8 mouse cellular contexts compared by ENCODE assay signal in genomic region chr3:152713991-152714902, GRCm38 (mm10). TPM values are rescaled to one million over a fixed set of nuclear protein-coding genes. Genes with fewer than 3 reads are reported as not detected.
DNase-seq lines count a peak whose midpoint lies in the region; ATAC-seq lines count a peak whose summit lies in the region.

Gene Pigk, plus strand, starts transcription at chr3:152714100.

- H3K9ac ChIP-seq in hindbrain, embryonic 11.5 days (ENCODE audit: low read depth, low read length), result peak within 1 kb of the TSS; percentile 87

- H3K4me2 ChIP-seq in hindbrain, embryonic 11.5 days (replicated peaks; ENCODE audit: low read depth, low read length), result peak within 1 kb of the TSS; percentile 74

- H3K27ac ChIP-seq in hindbrain, embryonic 11.5 days (ENCODE audit: low read depth, low read length), result no peak within 1 kb of the TSS

- peak; percentile 90 for DNase-seq in MN1 (ENCODE audit: low spot score)
- DNase-seq in cerebellum, adult 9-10 months, result peak; percentile 88
- peak; percentile 49 to 88 for DNase-seq in frontal cortex, adult 2 months (ENCODE audit: extremely low spot score in 1 of 2, low spot score in 1 of 2)
- DNase-seq in hindbrain, embryonic 11.5 days (ENCODE audit: low spot score), result peak; percentile 95
- peak; percentile 81 to 87 for DNase-seq in layer of hippocampus, postnatal 14 days (ENCODE audit: low spot score in 2 of 2)
- DNase-seq in lung, postnatal 14 days, result peak; percentile 90
- peak; percentile 75 for DNase-seq in retina, adult 2 months (ENCODE audit: low read depth, low spot score)
- DNase-seq in thymus, postnatal 36 days, result peak; percentile 92 to 93

- no peaks in the 10 kb centered on the region for H3K4me1 ChIP-seq in hindbrain, embryonic 11.5 days (replicated peaks; ENCODE audit: control insufficient read depth, insufficient read depth, low read length)

- H3K27me3 ChIP-seq in hindbrain, embryonic 11.5 days (ENCODE audit: control insufficient read depth, insufficient read depth, low read length), result no peaks in the 10 kb centered on the region

- H3K9me3 ChIP-seq in hindbrain, embryonic 11.5 days (ENCODE audit: control insufficient read depth, low read length), result no peaks in the 10 kb centered on the region

- peak within 1 kb of the TSS; percentile 90 for H3K4me3 ChIP-seq in hindbrain, embryonic 11.5 days (ENCODE audit: low read depth, low read length)

- 1% methylated on average over 48 of the region's 48 CpGs for WGBS in hindbrain, embryonic 11.5 days

- peak; percentile 90 for ATAC-seq in hindbrain, embryonic 11.5 days (ENCODE audit: low FRiP score)

- H3K36me3 ChIP-seq in hindbrain, embryonic 11.5 days (ENCODE audit: control insufficient read depth, insufficient read depth, low read length), result no peaks in the 10 kb centered on the region

RNA-seq across cellular contexts. Expression of gene Pigk, which starts in this region (rescaled TPM):
- polyA plus RNA-seq in frontal cortex, adult 2 months (2012; rRNA removed), result 24.5 and 27.3 TPM in 2 replicates
- polyA plus RNA-seq in hindbrain, embryonic 11.5 days (2014; fragmentation: Nextera tagmentation; extraction: Ambion mirVana), result 37.6 and 58.3 TPM in 2 replicates
- 10 to 100 TPM; 46.6 to 47.2 TPM for total RNA-seq in layer of hippocampus, postnatal 14 days (2021)
